Mouse (Mus musculus) liver, postnatal 0 days (tissue): Measurements from ENCODE around the gene Slc35c2.

Experiments
- CTCF ChIP-seq: sonication (generic); IDR thresholded peaks from 2 replicates; pipeline ENCODE4 v1.5.1; 2016; ENCODE audit warnings: antibody characterized with exemption, low read depth
- EP300 ChIP-seq: IDR thresholded peaks from 2 replicates; pipeline ENCODE4 v1.6.1; 2016; ENCODE audit warnings: antibody characterized with exemption, low read depth, mild to moderate bottlenecking

DNA sequence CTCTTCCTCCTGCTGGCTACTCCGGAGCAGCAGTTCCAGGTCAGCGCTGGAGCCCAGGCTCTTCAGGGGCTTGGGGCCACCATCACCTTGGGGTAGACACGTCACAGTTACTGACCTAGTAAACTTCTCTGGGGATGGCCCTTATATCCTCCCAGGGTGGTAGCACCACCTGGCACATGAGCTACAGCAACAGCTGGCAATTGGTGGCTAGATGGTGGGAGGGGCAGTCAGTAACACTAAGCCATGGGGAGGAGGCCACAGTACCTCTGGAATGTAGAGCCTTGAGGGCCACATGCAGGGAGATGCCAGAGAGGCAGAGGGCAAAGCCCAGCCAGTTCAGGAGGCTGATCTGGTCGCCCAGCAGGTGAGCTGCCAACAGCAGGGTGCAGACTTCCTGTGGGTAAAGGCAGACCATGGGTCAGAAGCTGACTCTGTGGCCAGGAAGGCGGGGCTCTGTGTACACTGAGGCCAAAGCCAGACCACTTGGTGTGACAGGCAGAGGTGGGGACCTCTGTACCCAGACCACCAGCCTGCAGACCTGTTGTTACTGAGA, 10.4 kb downstream of the Slc35c2 start:
- TF ChIP-seq EP300 (no peak), CTCF (no peak)
